Mouse (Mus musculus): ENCODE data around the gene Stmn1. TPM values are rescaled to one million over a fixed set of nuclear protein-coding genes. Genes with fewer than 3 reads are reported as not detected.
"Not testable (repeated sequence)": the region's sequence is repeated elsewhere in the genome, so short reads cannot be mapped to it uniquely, and the experiment has no call there.

Stmn1 gene
- total RNA-seq, 2 experiments from 2014 or later = 878 to 966 TPM

DNA sequence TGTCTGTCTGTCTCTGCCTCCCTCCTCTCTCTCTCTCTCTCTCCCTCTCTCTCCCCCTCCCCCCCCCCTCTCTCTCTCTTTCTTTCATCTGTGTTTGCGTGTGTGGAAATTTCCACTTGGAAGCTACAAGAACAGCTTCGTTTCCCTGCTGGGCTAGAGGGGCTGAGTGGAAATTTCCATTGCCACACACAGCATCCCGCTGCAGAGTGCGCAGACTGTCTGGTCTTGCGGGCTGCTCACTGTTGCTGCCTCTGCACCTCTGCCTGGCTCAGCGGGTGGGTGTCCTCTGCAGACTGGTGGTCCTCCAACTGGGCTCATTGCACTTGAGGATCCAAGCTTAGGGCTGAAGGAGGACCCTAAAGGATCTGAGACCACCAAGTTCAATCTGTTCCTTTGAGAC lies 15.6 kb downstream of the Stmn1 start:
- ATAC-seq (replicated peaks; ENCODE audit: poor library complexity, severe bottlenecking) = no peak

DNA sequence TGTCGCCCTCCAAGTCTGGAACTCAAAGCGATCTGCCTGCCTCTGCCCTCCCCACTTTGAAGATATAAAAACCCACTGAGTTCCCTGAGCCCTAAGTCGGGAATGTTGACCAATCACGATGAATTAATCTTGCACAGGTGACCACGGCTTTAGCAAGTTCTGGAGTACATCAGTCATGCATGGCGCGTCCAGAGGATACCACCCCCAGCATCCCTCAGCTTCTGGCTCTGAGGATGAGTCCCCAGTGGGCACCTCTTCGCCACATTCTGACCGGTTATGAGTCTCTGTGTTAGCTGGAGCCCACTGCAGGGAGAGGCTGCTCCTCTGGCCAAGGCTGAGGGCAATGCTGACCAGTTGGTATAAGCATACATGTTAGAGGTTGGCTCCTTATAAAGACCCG lies 16.1 kb downstream of the Stmn1 start:
- ATAC-seq (replicated peaks; ENCODE audit: poor library complexity, severe bottlenecking) = no peak

DNA sequence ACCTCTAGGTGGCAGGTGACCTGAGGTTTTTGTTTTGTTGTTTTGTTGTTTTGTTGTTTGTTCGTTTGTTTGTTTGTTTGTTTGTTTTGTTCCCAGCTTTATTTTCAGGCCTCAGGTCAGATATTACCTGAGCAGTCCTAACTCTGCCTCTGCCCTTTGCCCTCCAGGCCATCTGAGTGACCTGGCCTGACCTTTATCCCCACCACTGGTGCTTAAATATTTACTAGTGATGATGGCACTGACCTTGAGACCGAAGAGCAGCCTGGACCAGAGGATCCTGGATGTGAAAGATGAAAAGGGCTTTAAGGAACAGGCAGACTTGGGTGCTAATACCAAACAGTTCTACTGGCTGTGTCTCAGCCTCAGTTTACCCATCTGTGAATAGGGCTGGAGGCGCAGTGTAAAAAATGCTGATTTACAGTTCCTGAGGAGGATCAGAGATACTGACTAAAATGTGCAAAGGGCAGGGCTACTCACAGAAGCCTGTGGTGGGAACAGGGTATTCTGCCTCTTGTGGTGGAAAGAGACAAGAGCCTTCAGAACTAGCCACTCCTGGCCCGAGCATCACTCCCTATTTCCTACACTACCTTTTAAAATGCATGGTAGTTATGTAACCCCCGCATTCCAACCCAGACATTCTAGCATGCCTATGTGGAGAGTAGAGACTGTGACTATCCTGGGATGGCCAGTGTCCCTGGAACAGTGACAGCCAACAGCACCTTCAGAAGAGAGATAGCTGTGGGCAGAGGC lies 17.2 kb downstream of the Stmn1 start:
- no peak for ATAC-seq (replicated peaks; ENCODE audit: poor library complexity, severe bottlenecking)

DNA sequence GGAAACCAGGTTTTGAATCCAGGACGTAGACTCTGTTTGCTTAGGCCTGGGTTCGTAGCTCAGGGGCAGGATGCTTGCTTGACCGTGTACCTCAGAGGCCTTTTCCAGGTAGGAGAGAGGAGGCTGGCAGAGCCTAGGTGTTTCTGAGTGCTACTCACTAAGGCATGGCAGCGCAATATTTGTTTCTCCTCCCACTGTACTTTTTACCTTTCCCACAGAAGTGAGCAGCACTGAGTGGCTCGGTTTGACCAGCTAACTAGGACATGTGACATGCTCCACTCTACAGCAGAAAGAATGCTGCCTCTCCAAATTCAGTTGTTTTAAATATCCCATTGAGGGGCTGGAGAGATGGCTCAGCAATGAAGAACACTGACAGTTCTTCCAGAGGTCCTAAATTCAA lies 20.1 kb downstream of the Stmn1 start:
- ATAC-seq (replicated peaks; ENCODE audit: poor library complexity, severe bottlenecking) = no peak

GRCm38 (mm10) chr4:134489986-134490665 lies 22.0 kb downstream of the Stmn1 start:
- no peak for ATAC-seq (replicated peaks; ENCODE audit: poor library complexity, severe bottlenecking)

DNA sequence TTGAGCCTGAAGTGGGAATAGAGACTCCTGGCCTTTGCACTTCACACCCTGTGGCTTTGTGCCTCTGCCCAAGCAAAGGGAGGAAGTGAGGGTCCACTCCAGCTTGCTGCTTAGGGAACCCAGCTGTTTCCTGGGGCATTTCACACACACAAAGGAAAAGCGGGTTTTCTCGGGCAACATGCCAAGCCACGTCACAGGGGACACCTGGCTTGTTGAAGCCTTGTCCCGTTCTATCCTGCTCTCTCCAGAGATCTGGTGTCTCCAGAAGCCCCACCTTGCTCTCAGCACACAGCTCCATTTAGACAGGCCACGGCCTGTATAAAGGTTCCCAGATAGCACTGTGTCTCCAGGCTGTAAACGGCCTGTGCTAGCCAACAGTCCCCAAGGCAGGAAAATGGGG lies 23.6 kb downstream of the Stmn1 start:
- peak; percentile 31 for ATAC-seq (replicated peaks; ENCODE audit: poor library complexity, severe bottlenecking)

DNA sequence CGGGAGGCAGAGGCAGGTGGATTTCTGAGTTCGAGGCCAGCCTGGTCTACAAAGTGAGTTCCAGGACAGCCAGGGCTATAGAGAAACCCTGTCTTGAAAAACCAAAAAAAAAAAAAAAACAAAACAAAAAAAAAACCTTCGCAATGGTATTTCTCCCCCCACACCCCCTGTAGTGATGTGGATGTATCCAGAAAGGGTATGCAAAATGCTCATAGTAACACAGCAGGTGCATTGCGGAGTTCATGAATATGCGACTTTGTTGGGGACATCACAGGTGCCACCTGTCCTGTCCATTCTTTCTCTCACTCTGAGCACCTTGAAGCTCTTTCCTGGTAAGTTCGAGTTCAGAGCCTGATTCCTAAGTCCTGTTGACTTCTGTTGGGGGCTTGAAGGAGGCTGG lies 26.0 kb downstream of the Stmn1 start:
- ATAC-seq (replicated peaks; ENCODE audit: poor library complexity, severe bottlenecking) = not testable (repeated sequence)

GRCm38 (mm10) chr4:134494780-134495545 lies 26.8 kb downstream of the Stmn1 start:
- peak; percentile 35 for ATAC-seq (replicated peaks; ENCODE audit: poor library complexity, severe bottlenecking)

DNA sequence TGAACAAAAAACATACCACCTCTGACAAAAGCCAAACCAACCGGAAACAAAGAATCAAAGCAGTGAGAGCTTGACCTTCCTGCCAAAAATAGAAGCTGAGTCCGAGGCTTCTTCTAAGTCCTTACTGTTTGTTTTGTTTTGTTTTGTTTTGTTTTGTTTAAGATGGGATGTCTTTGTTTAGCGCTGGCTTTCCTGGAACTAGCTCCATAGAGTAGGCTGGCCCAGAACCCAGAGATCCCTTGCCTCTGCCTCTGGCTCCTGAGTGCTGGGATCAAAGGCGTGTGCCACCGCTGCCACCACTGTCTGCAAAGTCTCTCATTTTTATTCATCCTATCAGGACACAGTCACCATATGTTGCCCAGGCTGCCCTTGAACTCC lies 27.4 kb downstream of the Stmn1 start:
- no peak for ATAC-seq (replicated peaks; ENCODE audit: poor library complexity, severe bottlenecking)

DNA sequence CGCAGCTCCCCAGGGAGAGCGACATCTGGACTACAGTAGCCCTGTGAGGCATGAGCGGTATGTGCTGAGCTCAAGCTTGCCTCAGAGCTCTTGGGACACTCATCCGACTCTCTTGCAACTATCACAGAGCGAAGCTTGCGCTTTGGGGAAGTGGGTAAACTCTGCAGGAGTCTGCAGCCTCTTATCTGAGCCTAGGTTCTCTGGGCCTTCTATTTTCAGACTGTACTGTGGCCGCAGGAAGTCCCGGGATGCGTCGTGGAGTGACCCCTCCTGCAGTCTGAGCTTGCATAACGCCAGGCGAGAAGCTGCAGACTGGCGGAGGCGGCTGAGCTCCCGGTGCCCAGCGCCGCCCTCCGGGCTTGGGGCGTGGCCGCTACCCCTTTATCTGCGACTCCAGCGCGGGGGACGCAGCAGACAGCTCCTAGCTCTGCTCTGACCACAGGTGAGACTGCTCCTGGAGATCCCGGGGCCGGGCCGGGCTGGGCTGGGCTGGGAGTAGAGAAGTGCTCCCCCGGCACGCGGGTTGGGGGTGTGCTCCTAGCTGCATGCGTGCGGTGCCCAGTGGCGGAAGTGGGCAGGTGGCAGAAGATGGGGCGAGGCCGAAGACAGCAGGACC lies 28.6 kb downstream of the Stmn1 start, which contains the start of gene Paqr7:
Gene Paqr7 (plus strand): TSS at position 103 of the 616 bp plus-strand sequence.
- peak; percentile 73 for ATAC-seq (replicated peaks; ENCODE audit: poor library complexity, severe bottlenecking)

GRCm38 (mm10) chr4:134497223-134497622 lies 29.1 kb downstream of the Stmn1 start:
- ATAC-seq (replicated peaks; ENCODE audit: poor library complexity, severe bottlenecking) = no peak

GRCm38 (mm10) chr4:134497986-134498731 lies 30.0 kb downstream of the Stmn1 start:
- no peak for ATAC-seq (replicated peaks; ENCODE audit: poor library complexity, severe bottlenecking)

DNA sequence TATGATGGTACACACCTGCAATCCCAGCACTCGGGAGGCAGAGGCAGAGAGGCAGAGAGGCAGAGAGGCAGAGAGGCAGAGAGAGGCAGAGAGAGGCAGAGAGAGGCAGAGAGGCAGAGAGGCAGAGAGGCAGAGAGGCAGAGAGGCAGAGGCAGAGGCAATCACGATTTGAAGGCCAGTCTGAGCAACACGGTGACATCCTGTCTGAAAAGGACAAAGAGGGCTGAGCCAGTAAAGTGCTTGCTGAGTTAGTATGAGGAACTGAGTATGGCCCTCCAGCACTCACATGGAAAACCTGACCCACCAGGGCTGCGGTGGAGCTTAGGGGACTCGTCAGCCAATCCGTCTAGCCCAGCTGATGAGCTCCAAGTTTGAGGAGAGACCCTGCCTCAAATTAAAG lies 30.9 kb downstream of the Stmn1 start:
- not testable (repeated sequence) for ATAC-seq (replicated peaks; ENCODE audit: poor library complexity, severe bottlenecking)

DNA sequence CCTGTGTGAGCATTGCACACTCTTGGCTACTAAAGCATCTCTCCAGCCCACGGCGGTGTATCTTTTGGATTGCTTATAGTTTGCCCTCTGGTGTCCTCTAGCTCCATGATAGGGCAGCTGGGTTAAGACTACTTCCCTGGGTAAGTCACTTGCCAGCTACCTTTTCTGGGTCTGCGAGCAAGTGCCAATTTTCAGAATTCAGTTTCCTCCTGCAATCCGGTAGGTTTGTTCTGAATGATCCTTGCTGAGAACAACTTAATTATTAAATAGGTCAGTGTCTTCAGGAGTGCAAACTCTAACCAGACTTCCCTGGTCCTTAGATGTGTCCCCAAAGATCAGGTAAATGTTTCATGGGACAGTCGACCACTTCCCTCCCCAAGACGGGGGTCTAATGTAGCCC lies 33.0 kb downstream of the Stmn1 start:
- no peak for ATAC-seq (replicated peaks; ENCODE audit: poor library complexity, severe bottlenecking)

DNA sequence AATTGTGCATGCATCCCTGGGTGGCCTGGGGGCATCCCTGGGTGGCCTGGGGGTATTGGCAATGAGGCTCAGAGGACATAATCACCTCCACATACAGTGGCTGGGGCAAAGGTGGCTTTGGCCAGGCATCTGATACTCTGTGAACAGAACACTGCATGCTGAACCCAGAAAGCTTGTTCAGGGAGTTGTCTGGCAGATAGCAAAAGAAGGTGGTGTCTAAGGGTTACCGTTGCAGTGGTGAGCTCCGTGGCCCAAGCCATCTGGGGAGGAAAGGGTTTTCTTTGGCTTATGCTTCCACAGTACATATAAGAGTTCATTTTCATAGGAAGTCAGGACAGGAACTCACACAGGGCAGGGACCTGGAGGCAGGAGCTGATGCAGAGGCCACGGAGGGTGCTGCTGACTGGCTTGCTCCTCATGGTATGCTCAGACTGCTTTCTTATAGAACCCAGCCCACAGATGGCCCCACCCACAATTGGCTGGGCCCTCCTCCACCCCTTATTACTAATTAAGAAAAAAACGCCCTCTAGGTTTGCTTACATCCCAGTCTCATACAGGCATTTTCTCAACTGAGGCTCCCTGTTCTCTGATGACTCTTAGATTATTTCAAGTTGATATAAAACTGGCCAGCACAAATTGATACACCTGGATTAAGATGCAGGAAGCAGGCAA lies 35.7 kb downstream of the Stmn1 start:
- ATAC-seq (replicated peaks; ENCODE audit: poor library complexity, severe bottlenecking) = no peak

DNA sequence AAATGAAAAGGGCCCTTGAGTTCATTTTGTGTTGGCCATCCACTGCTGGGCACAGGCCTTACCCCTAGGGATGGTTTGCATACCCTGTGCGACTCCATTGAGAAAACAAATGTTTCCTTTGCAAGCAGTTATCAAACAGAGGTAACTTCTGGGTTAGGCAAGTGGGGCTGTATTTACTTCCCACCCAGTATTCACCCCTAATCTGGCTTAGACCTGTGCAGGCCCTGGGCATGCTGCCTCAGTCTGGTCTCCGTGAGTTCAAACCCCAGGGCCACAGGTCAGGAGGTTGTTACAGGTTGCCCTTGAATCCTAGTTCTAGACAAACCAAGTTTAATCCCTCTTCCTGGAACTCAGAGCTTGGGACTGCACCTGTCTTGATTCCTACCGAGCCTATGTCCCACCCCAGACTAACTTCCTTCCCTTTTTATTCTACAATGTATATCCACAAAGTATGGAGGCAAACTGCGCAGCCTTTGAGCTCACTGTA lies 37.2 kb downstream of the Stmn1 start:
- no peak for ATAC-seq (replicated peaks; ENCODE audit: poor library complexity, severe bottlenecking)

- ATAC-seq (replicated peaks; ENCODE audit: poor library complexity, severe bottlenecking) = no peak; the same call in 1 of the 2 replicates
These were observed 38.0 kb downstream of the Stmn1 start for GRCm38 (mm10) chr4:134505966-134506594.

GRCm38 (mm10) chr4:134506713-134507112 lies 38.6 kb downstream of the Stmn1 start:
- ATAC-seq (replicated peaks; ENCODE audit: poor library complexity, severe bottlenecking) = no peak

GRCm38 (mm10) chr4:134510396-134510795 lies 42.3 kb downstream of the Stmn1 start:
- ATAC-seq (replicated peaks; ENCODE audit: poor library complexity, severe bottlenecking) = no peak
